Mouse (Mus musculus): ENCODE data around the gene Stk32c.

Gene Stk32c

DNA sequence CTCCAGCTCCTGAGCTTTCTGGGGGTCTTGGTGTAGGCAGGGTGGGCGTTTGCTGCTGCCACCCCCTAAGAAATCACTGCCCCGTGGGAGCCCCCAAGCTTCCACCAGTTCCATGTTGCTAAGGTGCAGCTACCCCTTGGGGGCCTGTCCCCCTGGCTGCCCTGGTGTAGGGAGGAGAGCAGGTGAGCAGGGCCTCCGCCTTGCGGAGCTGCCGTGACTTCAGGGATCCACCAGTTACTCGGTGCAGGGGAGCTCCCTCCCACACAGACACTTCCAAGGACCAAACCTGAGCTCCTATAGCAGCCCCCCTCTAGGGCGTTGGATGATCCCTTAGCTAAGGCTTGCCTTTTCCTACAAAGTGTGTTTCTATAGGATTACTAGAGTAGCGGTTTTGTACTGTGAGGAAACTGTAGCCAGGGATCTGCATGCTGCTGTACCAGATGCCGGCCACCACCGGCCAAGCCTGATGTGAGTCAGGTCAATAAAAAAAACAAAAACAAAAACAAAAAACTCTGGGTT lies 111.8 kb downstream of the Stk32c start:
- ChIA-PET CTCF (interaction anchor here in 3 of 4 experiments (0.5 to 1.7 kb wide), 4 partner anchors 18 to 777 kb away, joined by 3 to 6 read pairs (median 5); no protein-coding TSS in a partner anchor), POLR2A (interaction anchor here in 1 of 4 experiments (0.6 kb wide), 1 partner anchor 376 kb away, joined by 3 read pairs; no protein-coding TSS in a partner anchor)

DNA sequence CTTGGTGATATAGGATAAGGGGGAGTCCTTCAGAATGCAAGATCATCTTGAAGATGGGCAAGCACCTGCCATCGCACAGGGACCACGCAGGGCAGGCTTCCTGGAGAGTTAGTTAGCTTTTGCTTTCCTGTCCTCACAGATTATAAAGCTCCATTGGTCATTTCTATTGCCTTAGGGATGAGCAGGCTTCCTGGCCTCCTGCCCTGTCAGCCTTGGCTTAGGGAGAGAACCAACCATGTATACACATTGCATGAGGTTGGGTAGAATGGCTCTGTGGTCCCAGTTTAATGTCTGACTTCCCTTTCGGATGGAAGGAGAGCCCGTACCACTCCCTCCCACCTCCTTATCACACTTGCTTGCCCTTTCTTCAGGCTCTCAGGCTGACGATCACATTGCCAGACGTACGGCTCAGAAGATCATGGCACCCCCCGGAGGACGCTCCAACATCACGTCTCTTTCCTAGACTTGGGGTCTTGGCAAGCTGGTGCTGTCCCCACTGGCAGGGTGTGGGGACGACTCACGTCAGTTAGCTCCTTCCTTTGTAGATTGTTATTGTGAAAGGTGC lies 112.5 kb downstream of the Stk32c start:
- ChIA-PET CTCF (interaction anchor here (0.5 to 1.7 kb wide), 6 partner anchors 19 to 778 kb away, joined by 3 to 7 read pairs (median 5); no protein-coding TSS in a partner anchor), POLR2A (no interaction called here)

DNA sequence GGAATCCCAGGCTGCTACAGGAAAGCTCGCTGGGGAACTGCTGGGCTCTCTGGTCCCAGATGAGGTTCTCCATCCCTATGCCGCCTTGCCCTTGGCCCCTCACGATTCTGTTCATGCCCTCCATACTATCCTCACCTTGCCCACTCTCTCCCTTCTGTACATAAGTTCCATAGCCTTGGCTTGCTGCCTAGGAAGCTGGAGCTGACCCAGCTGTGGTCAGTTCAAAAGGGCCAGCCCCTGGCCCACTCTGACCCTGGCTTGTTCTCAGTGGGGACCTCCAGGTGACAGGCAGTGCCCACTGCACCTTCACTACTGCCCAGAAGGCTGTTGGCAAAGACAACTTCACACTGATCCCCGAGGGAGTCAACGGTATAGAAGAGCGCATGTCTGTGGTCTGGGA lies 116.7 kb downstream of the Stk32c start:
- ChIA-PET POLR2A (interaction anchor here in 1 of 4 experiments (1.1 kb wide), 1 partner anchor 11 kb away, joined by 3 read pairs; the partner anchor contains the start of gene Dpysl4), CTCF (no interaction called here)

DNA sequence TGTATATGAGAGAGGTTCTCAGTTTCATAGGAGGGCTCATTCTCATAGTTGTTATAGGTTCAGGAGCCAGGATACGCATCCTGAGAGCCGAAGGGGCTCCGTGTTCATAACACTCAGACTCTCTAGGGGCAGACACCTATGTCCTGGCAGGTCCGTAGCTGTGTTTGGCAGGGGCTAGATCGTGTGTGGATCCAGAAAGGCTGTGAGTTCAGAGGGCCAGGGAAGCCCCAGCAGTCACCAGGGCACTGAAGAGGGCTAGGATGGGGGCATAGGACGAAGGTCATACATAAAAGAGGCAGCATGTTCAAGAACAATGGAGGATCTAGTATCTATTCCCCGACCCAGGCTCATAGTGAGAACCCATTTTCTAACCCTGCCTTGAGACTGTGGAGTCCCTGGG lies 117.8 kb downstream of the Stk32c start:
- POLR2A ChIA-PET, result no interaction called here
- CTCF ChIA-PET, result no interaction called here

DNA sequence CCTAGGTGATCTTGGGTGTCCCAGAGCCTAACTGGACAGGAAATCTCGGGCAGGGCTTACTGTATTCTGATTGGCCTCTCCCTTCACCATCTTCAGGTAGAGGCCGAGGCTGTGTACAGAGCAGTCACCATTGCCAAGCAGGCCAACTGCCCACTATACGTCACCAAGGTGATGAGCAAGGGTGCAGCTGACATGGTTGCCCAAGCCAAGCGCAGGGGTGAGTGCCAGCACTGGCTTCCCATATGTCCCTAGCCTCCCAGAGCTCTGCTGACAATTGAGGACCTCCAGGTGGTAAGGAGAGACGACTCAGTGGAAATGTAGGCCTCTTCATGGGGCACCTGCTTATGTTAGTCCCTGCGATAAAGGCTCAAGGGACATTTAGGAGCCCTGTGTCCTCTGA lies 118.3 kb downstream of the Stk32c start:
- CTCF ChIA-PET, result no interaction called here
- POLR2A ChIA-PET, result no interaction called here

DNA sequence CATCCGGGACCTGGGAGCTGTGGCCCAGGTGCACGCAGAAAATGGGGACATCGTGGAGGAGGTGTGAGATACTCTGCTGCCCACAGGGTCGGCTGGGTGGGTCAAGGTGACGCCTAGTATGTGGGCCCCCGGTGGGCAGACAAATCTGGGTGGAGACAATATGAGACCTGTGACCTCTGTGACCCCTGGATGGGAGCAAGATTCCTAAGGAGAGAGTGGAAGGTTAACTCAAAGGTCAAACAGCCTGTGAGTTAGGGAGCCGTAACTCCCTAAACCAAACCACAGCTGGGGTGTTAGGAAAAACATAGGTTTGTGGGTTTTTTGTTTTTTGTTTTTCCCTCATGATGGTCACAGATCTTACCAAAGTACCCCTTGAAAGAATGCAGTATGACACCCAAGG lies 119.3 kb downstream of the Stk32c start:
- ChIA-PET POLR2A (no interaction called here), CTCF (no interaction called here)

DNA sequence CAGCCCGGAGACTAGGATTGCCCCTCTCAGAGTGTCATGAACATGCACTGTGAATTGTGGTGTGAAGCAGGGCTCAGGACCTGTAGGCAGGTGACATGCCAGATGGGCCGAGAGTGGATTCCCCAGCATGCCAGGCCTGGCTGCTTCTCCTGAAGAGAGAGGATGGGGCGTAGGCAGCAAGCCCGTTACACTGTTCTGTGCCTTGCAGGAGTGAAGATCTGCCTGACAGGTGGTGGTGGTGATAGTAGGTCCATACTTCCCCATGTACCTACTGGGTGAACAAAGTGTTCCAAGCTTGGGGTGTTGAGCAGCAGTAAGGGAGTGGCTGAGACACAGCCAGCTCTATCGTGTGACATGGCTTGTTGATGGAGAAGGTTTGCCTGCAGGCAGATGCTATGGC lies 120.0 kb downstream of the Stk32c start:
- CTCF ChIA-PET, result no interaction called here
- POLR2A ChIA-PET, result no interaction called here

DNA sequence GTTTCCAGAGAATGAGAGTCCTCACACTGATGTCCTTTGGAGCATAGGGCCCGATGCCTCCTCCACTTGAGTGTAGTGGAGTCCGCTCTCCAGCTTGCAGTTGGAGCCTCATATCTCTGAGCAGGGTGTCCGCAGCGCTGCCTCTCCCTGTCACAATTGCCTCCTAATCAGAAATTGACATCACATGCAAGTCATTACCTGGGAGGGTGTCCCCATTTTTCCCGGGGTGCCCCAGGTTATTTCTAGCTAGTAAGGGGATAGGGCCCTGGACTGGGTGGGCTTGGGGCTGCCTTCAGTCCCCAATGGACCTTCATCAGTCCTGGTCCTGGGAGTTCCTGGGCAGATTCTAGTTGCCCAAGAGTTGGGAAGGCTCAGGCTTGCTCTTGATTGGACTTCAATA lies 120.4 kb downstream of the Stk32c start:
- CTCF ChIA-PET, result no interaction called here
- POLR2A ChIA-PET, result no interaction called here

DNA sequence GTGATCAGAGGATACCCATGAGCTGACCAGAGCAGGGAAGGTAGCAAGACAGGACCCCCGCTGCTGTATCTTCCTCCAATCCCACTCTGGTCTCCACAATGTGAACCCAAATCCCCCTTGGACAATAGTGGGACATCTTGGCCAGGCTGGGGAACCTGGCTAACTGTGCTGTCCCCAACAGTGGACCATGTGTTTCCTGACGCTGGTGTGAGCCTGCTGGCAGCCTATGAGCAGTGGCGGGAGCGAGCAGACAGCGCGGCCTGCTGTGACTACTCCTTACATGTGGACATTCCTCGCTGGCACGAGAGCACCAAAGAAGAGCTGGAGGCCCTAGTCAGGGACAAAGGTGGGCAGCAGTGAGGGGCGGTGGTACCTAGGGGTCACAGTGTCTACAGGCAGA lies 121.4 kb downstream of the Stk32c start:
- ChIA-PET POLR2A (no interaction called here), CTCF (no interaction called here)

DNA sequence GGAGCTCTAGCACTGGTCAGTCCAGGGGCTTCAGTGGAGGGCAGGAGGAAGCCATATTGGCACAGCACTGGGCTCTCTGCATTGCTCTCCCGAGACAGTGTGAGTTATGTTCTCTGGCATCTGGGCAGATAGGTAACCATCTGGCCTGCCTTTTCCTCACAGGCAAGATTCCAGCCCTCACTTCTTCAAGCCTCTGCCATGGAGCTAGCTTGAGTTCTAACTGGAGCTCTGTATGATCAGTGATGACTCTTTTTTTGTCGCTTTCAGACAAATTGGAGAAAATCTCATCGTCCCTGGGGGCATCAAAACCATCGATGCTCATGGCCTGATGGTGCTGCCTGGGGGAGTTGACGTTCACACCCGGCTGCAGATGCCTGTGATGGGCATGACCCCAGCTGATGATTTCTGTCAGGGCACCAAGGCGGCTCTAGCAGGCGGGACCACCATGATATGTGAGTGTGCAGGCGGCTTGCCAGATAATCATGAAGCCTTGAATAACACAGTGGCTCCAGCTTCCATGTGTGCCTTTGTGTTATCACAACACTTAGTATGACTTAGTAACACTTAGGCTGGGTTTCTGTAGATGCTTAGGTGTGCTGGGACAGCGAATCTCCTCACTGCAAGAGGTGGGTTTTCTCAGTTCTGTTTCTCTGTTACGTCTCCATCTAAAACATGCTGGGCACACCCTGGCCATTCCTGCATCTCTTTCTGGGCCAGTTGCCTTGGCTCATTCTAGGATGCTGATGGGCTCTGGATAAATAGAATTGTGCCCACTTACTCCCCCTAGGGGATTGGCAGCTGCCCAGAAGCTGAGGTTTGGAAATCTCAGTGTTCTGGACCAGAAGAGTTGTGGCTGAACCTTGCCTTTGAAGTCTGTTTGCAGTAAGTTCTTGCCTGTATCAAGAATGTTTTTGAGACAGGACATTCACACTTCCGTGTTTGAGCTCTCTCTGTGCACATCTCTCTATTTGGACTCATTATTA lies 122.9 kb downstream of the Stk32c start:
- CTCF ChIA-PET, result no interaction called here
- POLR2A ChIA-PET, result interaction anchor here in 1 of 4 experiments (0.9 kb wide), 1 partner anchor 9 kb away, joined by 3 read pairs; no protein-coding TSS in a partner anchor

DNA sequence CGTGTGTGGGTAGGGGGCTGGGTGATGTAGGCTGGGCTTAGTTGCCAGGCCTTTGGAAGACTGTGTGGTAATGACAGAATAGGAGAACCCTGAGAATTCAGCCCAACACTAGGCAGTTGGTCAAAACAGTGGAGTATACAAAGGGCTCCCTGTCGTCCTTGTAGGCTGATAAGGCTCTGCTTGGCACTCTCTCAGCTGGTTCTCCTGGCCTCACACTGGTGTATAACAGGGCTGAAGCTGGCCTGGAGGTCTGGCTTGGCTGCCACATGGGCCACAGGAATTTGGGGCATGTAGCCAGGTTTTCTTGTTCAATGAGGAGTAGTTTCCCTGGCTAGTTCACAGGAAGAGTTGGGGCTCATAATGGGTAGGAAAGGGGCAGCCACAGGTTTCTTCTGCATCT lies 125.3 kb downstream of the Stk32c start:
- CTCF ChIA-PET, result interaction anchor here in 2 of 4 experiments (0.6 to 3.2 kb wide), 3 partner anchors 21 to 528 kb away, joined by 3 to 30 read pairs (median 10); no protein-coding TSS in a partner anchor
- POLR2A ChIA-PET, result no interaction called here

DNA sequence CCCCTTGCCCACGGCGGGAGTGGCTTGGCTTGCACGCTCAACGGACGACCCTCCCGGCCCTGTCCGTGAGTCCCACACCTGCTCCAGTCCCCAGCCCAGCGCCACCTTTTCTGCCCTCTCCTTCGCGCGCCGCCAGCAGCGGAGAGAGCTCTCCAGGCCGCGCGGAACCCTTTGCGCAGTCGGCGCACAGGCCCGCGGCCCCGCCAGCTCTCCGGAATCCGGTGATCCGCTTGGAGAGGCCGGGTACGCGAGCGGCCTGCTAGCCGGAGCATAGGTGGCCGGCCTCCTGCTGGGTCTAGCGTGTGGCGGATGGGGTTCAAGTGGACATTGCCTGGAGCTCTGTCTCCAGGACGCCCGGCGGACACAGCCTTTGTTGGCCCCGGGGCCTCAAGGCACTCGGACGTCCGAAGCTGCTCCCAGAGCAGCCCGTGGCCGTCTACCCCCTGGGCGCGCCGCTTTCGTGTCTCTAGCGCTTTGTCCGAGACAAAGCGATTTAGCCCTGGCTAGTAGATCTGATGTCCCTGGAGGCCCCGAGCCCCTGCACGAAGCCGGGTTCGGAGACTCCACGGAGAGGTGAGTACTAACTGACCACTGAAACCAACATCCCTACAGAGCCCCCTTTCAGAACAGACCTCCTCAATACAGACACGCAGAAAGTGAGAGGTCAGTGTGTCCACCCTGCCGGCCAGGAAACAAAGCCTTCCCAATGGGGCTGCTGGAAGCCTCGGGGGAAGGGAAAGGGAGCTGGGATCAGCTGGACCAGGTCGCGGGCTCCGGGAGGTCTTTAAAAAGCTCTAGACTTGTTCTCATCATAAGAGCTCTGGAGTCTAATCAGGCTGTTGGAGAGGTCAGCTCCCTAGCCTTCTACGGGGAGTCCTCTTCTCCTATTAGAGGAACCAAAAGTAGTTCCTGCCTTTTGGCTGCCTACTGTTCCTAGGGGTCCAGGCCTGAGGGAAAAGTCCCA lies 126.6 kb downstream of the Stk32c start:
- CTCF ChIA-PET, result interaction anchor here (0.7 to 3.4 kb wide), 17 partner anchors 9 to 775 kb away, joined by 3 to 30 read pairs (median 3); no protein-coding TSS in a partner anchor

DNA sequence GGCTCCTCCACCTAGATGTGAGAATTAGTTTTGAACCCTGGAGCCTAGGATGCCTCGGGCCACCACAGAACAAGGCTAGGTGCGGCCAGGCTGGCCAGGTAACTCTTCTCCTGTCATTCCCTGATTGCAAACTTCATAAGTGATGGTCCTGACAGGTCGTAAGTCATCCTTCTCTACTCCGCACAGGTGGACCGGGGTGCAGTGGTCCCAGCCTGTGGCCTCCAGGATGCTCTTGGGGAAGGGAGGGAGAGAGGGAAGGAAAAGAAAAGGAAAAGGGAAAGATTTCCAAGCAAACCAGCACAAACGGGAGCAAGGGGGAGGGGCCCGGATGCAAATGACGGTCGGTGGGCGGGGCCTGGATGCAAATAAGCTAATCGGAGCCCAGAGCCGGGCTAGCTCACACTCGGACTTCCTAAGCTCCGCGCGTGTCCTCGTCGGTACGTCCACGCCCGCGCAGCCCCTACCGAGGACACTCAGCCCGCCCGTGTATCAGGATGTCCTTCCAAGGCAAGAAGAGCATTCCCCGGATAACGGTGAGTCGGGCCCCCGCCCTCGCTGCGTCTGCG lies 127.4 kb downstream of the Stk32c start, which contains the start of gene Dpysl4:
TSS of gene Dpysl4 (plus strand) at position 373 of the 566 bp plus-strand sequence.
- POLR2A ChIA-PET, result interaction anchor here in 3 of 4 experiments (0.6 to 1.8 kb wide), 11 partner anchors 8 to 303 kb away, joined by 3 to 6 read pairs (median 3); partner anchors contain the start of genes Lrrc27 (in 2 of the 3), Stk32c (in 2 of the 3), Inpp5a (in 1 of the 3) and Pwwp2b (in 1 of the 3)
- CTCF ChIA-PET, result interaction anchor here (0.7 to 3.4 kb wide), 17 partner anchors 8 to 775 kb away, joined by 3 to 30 read pairs (median 3); no protein-coding TSS in a partner anchor

More for the DNA sequence above, 126.6 kb downstream of the Stk32c start:
- POLR2A ChIA-PET, result interaction anchor here in 2 of 4 experiments (0.6 to 1.8 kb wide), 9 partner anchors 9 to 302 kb away, joined by 3 to 6 read pairs (median 3); partner anchors contain the start of genes Lrrc27 (in 2 of the 2), Stk32c (in 2 of the 2), Inpp5a (in 1 of the 2) and Pwwp2b (in 1 of the 2)

DNA sequence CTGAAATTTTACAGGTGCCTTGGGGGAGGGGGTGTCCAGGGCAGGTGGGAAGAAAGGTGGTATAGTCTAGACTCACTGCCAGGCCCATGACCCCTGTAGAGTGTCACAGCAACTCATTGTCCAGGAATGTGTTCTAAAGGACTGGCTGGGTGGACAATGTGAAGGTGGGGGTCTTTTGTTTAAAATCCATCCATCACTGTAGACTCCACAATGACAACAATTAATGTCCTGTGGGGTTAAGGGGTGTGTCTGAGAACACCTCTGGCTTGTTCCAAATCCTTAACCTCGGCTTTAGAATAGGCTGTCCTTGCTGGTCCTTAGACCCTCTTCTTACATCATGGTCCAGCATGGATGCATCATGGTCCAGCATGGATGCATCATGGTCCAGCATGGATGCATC lies 128.8 kb downstream of the Stk32c start:
- CTCF ChIA-PET, result interaction anchor here in 3 of 4 experiments (0.5 to 3.4 kb wide), 6 partner anchors 16 to 259 kb away, joined by 3 to 13 read pairs (median 5); no protein-coding TSS in a partner anchor
- POLR2A ChIA-PET, result interaction anchor here in 1 of 4 experiments (1.6 kb wide), 1 partner anchor 12 kb away, joined by 3 read pairs; no protein-coding TSS in a partner anchor

DNA sequence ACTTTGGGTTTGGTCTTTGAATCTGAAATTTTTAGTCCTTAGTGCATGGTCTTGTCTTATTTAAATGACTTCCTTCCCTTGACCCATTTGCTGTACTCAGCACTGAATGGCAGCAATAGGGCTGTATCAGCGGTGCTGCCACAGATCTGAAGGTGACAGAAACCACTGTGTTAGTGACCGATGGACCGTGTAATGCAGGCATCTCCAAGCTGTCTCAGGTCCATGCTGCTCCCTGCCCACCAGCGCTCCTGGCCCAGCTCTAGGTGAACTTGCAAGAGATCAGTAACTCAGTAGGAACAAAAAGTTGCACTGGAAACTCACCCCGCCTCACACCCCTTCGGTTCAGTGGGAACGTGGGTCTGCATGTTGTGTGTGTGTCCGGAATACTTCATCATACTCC lies 130.8 kb downstream of the Stk32c start:
- ChIA-PET CTCF (interaction anchor here in 3 of 4 experiments (0.6 to 6.1 kb wide), 5 partner anchors 14 to 118 kb away, joined by 3 to 40 read pairs (median 3); no protein-coding TSS in a partner anchor), POLR2A (interaction anchor here in 1 of 4 experiments (0.6 kb wide), 1 partner anchor 1836 kb away, joined by 3 read pairs; no protein-coding TSS in a partner anchor)

DNA sequence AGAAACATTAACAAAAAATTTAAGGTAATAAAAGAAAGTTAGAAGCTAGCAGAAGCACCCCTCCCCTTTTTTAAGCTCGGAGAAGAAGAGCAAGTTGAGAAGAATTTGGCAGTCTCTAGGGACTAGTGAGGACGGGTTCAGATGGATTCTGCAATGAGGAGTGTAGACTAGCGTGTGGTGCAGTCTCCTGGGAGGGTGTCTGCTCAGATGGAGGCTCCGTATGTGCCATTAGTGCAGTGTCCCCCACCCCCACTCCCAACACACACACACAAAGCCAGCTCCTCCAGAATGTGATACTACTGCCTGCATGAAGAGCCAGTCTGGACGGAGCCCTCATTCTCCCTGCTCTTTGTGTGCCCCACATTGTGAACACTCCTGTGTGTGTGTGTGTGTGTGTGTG lies 131.9 kb downstream of the Stk32c start:
- ChIA-PET POLR2A (interaction anchor here in 1 of 4 experiments (1.2 kb wide), 1 partner anchor 10 kb away, joined by 3 read pairs; no protein-coding TSS in a partner anchor), CTCF (interaction anchor here in 3 of 4 experiments (0.6 to 6.1 kb wide), 8 partner anchors 13 to 1149 kb away, joined by 3 to 40 read pairs (median 4); no protein-coding TSS in a partner anchor)

DNA sequence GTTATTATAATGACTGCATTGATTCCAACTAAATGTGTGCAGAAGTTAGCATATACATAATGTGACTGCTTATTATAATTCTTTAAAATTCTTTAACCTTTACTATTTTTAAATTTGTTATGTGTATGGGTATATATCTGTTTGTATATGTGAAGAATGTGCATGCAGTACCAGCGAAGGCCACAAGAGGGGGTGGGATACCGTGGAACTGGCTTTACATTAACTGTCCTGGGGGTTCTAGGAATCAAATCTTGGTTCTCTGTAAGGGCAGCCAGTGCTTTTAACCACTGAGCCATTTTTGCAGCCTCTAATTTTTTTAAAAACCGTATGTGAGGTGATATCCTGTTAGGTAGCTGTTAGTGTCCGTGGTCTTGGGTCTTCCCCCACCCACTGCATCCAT lies 132.4 kb downstream of the Stk32c start:
- ChIA-PET CTCF (interaction anchor here in 3 of 4 experiments (0.7 to 6.1 kb wide), 5 partner anchors 13 to 1149 kb away, joined by 3 to 40 read pairs (median 6); no protein-coding TSS in a partner anchor), POLR2A (interaction anchor here in 1 of 4 experiments (1.2 kb wide), 1 partner anchor 10 kb away, joined by 3 read pairs; no protein-coding TSS in a partner anchor)

Data from embryonic stem cell, embryonic (primary cell).